Mouse (Mus musculus) effector memory CD4-positive, alpha-beta T cell, adult 7 months (primary cell): Measurements from ENCODE around the gene Hic1. TPM values are rescaled to one million over a fixed set of nuclear protein-coding genes. Genes with fewer than 3 reads are reported as not detected.

Experiments
- polyA plus RNA-seq: library from polyadenylated mRNA; unstranded; fragments of 100-300 nt; shearing (Covaris generic); gene quantifications from one replicate; pipeline ENCODE4 v1.2.1, GENCODE M21; 2017

Hic1 gene
- 13.9 TPM for polyA plus RNA-seq

DNA sequence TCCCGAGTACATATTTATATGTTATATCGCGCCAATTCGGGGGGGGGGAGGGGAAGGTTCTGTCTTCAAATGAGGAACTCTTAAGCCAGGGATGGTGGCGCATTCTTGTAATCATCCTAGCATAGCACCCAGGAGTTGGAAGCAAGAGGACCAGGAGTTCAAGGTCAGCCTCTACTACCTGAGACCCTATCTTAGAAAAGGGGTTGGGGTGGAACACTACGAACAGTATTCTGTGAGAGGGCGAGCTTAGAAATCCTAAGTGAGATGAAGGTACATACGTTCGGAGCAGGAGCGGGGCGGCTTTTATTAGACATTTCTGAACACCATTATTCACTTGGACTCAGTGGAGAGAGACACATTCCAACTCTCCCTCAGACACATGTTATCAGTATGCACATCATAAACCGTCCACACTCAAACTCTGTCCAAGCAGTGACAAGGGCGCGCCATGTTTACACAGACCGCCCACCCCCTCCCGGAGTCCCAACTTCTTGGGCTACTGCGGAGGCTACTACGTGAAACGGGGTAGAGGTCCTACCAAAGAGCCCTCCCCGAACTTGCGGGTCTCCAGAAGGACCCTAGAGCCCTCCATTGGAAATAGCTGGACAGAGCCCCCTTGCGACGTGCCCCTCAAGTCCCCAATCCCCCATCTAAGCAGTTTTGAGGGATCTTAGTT is at the start of gene Hic1:
Hic1 (minus strand) TSS at position 115 of the 676 bp plus-strand sequence.

DNA sequence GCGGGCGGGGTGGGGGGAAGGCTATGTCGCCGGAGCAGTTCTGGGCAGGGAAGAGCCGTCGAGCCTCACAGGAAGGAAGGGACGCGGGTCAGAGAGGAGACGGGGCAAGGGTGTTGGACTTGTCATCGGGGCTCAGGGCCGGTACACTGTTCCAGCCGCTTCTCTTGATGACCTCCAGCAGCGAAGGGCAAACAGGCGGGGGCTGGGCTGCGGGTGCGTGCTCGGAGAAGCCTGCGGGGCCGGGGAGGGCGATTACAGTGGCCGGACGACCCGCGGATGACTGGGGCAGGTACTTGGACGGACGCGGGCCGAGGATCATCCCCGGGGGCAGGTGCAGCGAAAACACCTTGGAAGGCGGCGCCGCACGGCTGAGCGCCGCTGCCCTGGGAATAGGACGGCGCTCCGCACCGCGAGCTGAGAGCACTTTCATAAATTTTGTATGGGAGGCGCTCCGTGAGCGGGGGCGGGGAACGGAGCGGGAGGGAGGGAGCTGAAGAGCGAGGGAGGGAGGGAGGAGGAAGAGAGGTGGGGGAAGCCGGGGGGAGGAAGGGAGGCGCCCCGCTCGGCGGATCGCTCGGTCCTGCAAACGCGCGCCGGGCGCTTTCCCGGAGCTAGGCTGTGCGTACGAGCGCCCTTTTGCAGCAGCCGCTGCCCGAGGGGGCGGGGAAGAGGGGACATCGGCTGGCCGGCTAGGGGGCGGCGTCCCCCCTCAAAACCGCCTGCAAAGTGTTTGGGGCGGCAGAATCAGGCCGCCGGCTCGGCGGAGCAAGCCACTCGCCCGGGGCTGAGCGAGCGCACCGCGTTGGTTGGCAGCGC is 24.1 kb upstream of the Hic1 start, which contains the start of gene Rtn4rl1:
Rtn4rl1 (plus strand) TSS at position 528 of the 816 bp plus-strand sequence.

DNA sequence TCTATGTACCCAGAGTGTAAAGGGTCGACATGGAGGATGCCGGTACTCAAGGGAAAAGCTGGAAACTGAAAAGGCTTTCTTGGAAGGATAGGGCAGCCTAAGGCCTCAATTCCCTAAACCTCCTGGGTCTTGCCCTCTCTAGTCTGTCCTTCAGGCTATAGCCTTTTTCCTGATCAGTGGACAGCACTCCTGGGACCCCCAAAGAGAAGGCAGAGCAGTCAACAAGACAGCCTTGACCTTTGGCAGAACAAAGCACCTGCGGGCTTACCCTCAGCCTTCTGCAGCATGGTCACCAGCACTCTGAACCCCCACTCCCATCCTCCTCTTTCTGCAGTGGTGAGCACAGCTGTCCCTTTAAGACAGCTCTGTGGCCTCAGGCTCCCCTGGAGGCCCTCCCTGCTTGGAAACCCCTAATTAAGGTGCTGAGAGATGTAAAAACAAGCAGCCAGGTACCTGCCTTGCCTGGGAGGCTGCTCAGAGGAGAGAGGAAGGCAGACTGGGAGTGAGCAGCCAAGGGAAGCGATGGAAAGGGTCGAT is 21.7 kb upstream of the Hic1 start, which contains the start of gene Dph1:
Dph1 (minus strand) TSS at position 337 of the 537 bp plus-strand sequence.

DNA sequence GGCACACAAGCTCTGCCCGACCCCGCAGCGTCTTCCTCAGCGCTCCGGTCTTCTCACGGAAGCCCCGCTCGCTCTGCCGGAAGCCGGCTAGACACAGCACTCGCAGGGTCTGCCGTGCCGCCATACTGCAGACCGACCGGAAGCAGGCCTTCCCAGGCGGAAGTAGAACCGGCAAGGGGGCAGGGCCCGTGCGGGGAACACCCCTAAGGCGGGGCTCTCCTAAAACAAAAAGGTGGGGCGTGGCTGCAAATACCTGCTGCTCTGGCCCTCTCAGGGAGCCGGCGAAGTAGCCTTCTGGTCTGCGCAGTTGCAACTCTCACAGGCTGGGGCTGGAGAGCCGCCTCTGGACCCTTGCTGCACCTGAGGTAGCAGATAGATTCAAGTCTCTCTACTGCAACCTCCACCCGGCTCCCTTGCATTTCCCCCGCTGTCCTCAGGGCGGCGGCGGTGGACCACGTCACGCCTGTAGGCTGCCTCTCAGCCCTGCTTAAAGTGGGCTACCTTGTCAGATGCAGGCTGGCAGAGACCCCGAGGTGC is 9.4 kb upstream of the Hic1 start, which contains the start of gene Ovca2:
Ovca2 (minus strand) TSS at position 164 of the 537 bp plus-strand sequence.

Other genes starting within 250 kb of the Hic1 start
- gene Smg6, start 243.7 kb downstream of the Hic1 start, polyA plus RNA-seq: 28.4 TPM
- 3.5 TPM for gene Srr, start 243.6 kb downstream of the Hic1 start, polyA plus RNA-seq
- gene Ovca2, start 9.3 kb upstream of the Hic1 start, polyA plus RNA-seq: 19.7 TPM
- gene Dph1, start 21.7 kb upstream of the Hic1 start, polyA plus RNA-seq: 9.1 TPM
- 22.1 TPM for gene Rtn4rl1, start 24.3 kb upstream of the Hic1 start, polyA plus RNA-seq
- 99.0 TPM for gene Rpa1, start 178.8 kb upstream of the Hic1 start, polyA plus RNA-seq
- gene Smyd4, start 178.9 kb upstream of the Hic1 start, polyA plus RNA-seq: 19.8 TPM